Mouse (Mus musculus) liver, embryonic 12.5 days (tissue): Measurements from ENCODE around the gene Smarcd3. TPM values are rescaled to one million over a fixed set of nuclear protein-coding genes. Genes with fewer than 3 reads are reported as not detected.

ENCODE experiments used
- ATAC-seq: fragments of 200-750 bp; cut with Nextera tagmentation; 2 replicates; pipeline ENCODE4 v1.8.0; 2017; ENCODE audit warnings: moderate number of reproducible peaks, mild to moderate bottlenecking, moderate library complexity
- H3K27ac ChIP-seq: fragments of 300-500 bp; sonication (generic); 2 replicates; pipeline ENCODE4 v1.5.1; 2016; ENCODE audit warnings: mild to moderate bottlenecking
- H3K27me3 ChIP-seq: fragments of 300-500 bp; sonication (generic); replicated peaks from 2 replicates; pipeline ENCODE4 v1.6.1; 2016; ENCODE audit warnings: mild to moderate bottlenecking, moderate library complexity
- H3K36me3 ChIP-seq: fragments of 300-500 bp; sonication (generic); 2 replicates; pipeline ENCODE4 v1.6.1; 2016; ENCODE audit warnings: mild to moderate bottlenecking, moderate library complexity
- H3K4me1 ChIP-seq: fragments of 300-500 bp; sonication (generic); 2 replicates; pipeline ENCODE4 v1.6.1; 2016
- H3K4me2 ChIP-seq: fragments of 300-500 bp; sonication (generic); 2 replicates; pipeline ENCODE4 v1.6.1; 2016; ENCODE audit warnings: mild to moderate bottlenecking, moderate library complexity
- H3K4me3 ChIP-seq: fragments of 300-500 bp; sonication (generic); 2 replicates; pipeline ENCODE4 v1.5.1; 2016; ENCODE audit warnings: mild to moderate bottlenecking, moderate library complexity
- H3K9ac ChIP-seq: fragments of 300-500 bp; sonication (generic); 2 replicates; pipeline ENCODE4 v1.6.1; 2016; ENCODE audit warnings: mild to moderate bottlenecking, moderate library complexity
- H3K9me3 ChIP-seq: fragments of 300-500 bp; sonication (generic); replicated peaks from 2 replicates; pipeline ENCODE4 v1.6.1; 2016; ENCODE audit warnings: mild to moderate bottlenecking, moderate library complexity
- whole genome bisulfite sequencing: fragments of 180-500 bp; shearing (Covaris S2); methylation state at CpG from one replicate; pipeline ENCODE4 v1.1.7; 2016; ENCODE audit not compliant: insufficient replicate concordance; 5-methylcytosine and 5-hydroxymethylcytosine counted together
- polyA plus RNA-seq: library from polyadenylated mRNA; unstranded; fragments of >200 nt; fragmentation: Nextera tagmentation; extraction: Ambion mirVana; gene quantifications from 2 replicates; pipeline ENCODE4 v1.2.1, GENCODE M21; 2016

Smarcd3 gene
- polyA plus RNA-seq, 1 experiment from 2014 or later: 5.8 TPM

DNA sequence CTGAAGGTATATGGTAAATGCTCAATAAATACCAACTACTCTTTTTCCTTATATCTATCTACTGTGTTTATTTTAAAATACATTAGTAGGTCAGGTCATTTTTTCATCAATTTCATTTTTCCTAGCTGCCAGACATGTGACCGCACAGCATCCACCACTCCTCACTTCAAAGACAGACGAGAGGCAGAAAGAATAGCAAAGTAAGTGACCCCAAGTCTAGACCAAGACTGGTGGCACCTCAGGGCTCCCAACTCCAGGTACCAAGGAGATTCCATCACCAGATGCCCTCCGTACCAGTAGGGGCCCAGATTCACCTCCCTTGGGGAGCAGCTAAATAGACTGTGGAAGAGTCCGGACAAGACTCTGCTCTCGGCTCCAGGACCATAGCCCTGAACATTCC, 29.9 kb downstream of the Smarcd3 start:
- Histone ChIP-seq H3K36me3 (peaks cover 20% of the 10 kb centered on the region), H3K4me1 (peaks cover 43% of the 10 kb centered on the region), H3K27ac (no peak overlapping the region), H3K9me3 (no peaks in the 10 kb centered on the region), H3K27me3 (peaks cover 75% of the 10 kb centered on the region), H3K9ac (no peak overlapping the region), H3K4me3 (no peak overlapping the region), H3K4me2 (no peak overlapping the region)
- no peak for ATAC-seq
- 77% methylated on average over 5 of the region's 5 CpGs for WGBS

DNA sequence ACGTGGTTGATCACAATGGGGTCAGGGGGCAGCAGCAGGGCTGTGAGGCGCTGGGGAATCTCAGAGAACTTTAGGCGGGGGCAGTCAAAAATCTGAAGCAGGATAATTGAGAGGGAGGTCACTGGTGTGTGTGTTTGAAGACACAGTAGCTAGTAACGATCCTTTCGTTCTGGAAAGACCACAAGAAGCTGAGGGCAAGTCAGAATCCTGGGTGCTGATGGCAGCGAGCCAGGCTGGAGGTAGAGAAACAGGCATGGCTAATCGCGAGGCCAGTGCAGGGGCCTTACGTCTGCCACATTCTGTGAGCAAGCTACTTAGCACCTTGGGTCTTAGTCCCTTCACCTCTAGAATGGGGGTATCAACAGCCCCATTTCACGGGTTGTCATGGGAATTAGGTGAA, 30.3 kb downstream of the Smarcd3 start:
- Histone ChIP-seq H3K36me3 (peaks cover 24% of the 10 kb centered on the region), H3K4me1 (peaks cover 42% of the 10 kb centered on the region), H3K9ac (no peak overlapping the region), H3K27me3 (peaks cover 70% of the 10 kb centered on the region), H3K27ac (no peak overlapping the region), H3K4me2 (no peak overlapping the region), H3K9me3 (no peaks in the 10 kb centered on the region), H3K4me3 (no peak overlapping the region)
- WGBS: 68% methylated on average over 10 of the region's 10 CpGs
- ATAC-seq: no peak

DNA sequence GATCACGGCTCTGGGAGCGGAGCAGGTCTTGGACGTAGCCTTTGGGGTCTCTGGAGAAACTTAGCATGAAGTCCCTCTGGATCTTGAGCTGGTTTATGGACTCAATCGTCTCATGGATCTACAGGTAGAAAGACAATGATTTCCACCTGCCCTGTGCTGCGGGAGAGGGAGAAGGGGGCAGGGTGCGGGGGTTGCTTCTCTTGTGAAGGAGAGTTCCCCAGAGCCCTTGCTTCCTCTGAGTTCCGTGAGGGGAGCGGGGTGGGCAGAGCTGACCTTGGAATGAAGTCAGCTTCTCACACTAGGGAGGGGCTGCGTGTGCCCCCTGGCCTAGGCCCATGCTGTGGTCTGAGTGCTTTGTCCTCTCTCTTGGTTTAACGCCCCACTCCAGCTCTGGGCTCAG, 31.0 kb downstream of the Smarcd3 start:
- 66% methylated on average over 10 of the region's 10 CpGs for WGBS
- Histone ChIP-seq H3K4me1 (peaks cover 42% of the 10 kb centered on the region), H3K9ac (no peak overlapping the region), H3K4me3 (no peak overlapping the region), H3K9me3 (no peaks in the 10 kb centered on the region), H3K27me3 (peaks cover 63% of the 10 kb centered on the region), H3K4me2 (no peak overlapping the region), H3K36me3 (peaks cover 31% of the 10 kb centered on the region), H3K27ac (no peak overlapping the region)
- no peak for ATAC-seq

DNA sequence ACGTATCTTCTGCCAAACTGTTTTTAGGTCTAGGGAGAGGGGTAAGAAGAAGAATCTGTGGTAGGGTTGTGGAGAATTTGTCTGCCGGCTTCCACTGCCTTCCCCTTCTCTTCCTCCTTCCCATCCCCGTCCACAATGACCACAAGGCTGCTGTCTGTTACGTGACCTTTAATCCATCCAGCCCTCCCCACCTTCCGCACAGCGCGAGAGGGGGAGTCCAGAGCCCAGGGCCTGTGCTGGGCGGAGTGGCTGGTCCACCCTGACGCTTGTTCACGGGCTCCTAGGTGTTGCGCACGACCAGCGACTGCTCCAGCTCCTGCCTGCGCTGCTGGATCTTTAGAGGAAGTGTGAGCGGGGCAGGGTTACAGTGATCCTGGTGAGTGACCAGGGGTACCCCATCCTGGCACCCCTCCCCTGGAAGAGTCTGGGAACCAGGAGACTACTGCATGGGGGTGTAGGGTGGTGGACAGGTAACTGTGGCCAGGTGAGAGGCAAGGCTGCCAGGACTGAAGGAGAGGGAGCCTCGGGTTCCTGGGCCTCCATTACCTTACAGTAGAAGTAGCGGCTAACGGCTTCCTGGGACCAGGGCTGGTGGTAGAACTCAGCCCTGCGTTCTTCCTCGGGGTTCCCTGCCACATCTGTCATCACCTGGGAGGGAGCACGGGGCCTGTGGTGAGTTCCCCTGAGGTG, 31.6 kb downstream of the Smarcd3 start:
- Histone ChIP-seq H3K4me2 (peak overlapping the region; percentile 53; the same call in 1 of the 2 replicates), H3K27me3 (peaks cover 57% of the 10 kb centered on the region), H3K36me3 (peaks cover 36% of the 10 kb centered on the region), H3K9me3 (no peaks in the 10 kb centered on the region), H3K27ac (no peak overlapping the region), H3K9ac (no peak overlapping the region), H3K4me3 (no peak overlapping the region), H3K4me1 (peaks cover 43% of the 10 kb centered on the region)
- 0 out of 2 replicates have a peak, but pooled peaks have one; percentile 27 for ATAC-seq
- WGBS: 34% methylated on average over 21 of the region's 21 CpGs

DNA sequence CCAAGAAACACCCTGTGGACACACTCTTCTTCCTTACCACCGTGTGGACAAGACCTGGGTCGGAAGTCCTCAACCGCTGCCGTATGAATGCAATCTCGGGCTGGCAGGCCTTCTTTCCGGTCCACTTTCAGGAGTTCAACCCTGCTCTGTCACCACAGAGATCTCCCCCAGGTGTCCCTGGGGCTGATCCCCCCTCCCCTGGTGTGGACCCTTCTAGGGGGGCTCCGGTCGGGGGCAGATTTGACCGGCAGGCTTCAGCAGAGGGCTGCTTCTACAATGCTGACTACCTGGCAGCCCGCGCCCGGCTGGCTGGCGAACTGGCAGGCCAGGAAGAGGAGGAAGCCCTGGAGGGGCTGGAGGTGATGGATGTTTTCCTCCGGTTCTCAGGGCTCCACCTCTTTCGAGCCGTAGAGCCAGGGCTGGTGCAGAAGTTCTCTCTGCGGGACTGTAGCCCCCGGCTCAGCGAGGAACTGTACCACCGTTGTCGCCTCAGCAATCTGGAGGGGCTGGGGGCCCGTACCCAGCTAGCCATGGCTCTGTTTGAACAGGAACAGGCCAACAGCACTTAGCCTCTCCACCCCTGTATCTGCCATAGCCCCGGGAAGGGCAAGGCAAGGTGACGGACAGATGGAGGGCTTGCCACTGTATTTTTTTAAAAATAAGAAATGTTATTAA, 32.3 kb downstream of the Smarcd3 start:
- Histone ChIP-seq H3K4me3 (peak overlapping the region; percentile 20), H3K27ac (no peak overlapping the region), H3K9ac (peak overlapping the region; percentile 40; the same call in 1 of the 2 replicates), H3K27me3 (peaks cover 53% of the 10 kb centered on the region), H3K4me1 (peaks cover 44% of the 10 kb centered on the region), H3K9me3 (no peaks in the 10 kb centered on the region), H3K36me3 (peaks cover 36% of the 10 kb centered on the region), H3K4me2 (peak overlapping the region; percentile 53)
- ATAC-seq: no peak
- WGBS: 27% methylated on average over 24 of the region's 24 CpGs

DNA sequence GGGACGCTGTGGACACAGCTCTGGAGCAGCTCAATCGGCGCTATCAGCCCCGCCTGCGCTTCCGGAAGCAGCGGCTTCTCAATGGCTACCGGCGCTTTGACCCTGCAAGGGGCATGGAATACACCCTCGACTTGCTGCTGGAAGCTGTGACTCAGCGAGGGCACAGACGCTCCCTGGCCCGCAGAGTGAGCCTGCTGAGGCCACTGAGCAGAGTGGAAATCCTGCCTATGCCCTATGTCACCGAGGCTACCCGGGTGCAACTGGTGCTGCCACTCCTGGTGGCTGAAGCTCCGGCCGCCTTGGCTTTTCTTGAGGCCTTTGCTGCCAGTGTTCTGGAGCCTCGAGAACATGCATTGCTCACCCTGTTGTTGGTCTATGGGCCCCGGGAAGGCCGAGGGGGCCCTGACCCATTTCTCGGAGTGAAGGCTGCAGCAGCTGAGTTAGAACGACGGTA, 32.9 kb downstream of the Smarcd3 start:
- Histone ChIP-seq H3K27ac (no peak overlapping the region), H3K36me3 (peaks cover 36% of the 10 kb centered on the region), H3K9me3 (no peaks in the 10 kb centered on the region), H3K9ac (peak overlapping the region; percentile 40), H3K4me3 (peak overlapping the region; percentile 20), H3K4me1 (peaks cover 44% of the 10 kb centered on the region), H3K4me2 (peak overlapping the region; percentile 53), H3K27me3 (peaks cover 47% of the 10 kb centered on the region)
- WGBS: 17% methylated on average over 23 of the region's 23 CpGs
- ATAC-seq: peak; percentile 10; the same call in 1 of the 2 replicates

DNA sequence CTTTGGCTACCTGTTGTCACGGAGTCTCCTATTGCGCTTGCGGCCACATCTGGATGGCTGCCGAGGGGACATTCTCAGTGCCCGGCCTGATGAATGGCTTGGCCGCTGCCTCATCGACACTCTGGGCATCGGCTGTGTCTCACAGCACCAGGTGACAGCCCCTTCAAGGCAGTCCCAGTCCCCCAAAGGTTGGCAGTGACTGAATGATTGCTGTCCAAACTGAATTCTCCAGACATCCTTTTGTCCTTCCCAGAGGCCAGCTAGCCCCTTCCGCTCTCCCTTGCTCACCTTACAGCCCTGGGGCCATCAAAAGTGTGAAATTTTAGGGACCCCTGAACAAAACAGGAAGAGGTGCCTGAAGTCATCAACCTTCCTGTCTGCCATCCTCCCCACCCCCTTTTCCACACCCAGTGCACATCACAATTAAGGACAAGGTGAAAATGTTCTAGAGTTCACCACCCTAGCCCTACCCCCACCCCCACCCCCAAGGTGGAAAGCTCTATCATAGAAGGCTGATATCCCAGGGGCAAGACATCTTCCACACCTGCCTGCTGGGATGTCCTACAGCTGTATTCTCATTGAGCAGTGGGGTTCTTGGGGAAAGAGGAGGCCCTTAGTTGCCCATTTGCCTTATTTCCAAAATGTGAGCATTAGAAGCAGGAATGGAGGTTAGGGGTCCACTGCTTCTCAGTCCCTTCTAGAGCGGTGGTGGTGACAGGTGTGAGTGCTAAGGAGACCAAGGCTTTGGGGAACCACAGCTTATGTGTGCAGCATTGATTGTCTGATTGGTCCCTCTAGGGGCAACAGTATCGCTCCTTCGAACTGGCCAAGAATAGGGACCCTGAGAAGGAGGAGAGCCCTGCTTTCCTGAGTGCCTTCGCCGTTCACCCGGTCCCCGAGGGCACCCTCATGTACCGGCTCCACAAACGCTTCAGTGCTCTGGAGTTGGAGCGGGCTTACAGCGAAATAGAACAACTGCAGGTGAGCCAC, 34.4 kb downstream of the Smarcd3 start:
- Histone ChIP-seq H3K27ac (no peak overlapping the region), H3K9me3 (no peaks in the 10 kb centered on the region), H3K27me3 (peaks cover 32% of the 10 kb centered on the region), H3K4me1 (peaks cover 52% of the 10 kb centered on the region), H3K36me3 (peaks cover 34% of the 10 kb centered on the region), H3K9ac (no peak overlapping the region), H3K4me3 (no peak overlapping the region), H3K4me2 (no peak overlapping the region)
- ATAC-seq: no peak
- WGBS: 91% methylated on average over 20 of the region's 20 CpGs

DNA sequence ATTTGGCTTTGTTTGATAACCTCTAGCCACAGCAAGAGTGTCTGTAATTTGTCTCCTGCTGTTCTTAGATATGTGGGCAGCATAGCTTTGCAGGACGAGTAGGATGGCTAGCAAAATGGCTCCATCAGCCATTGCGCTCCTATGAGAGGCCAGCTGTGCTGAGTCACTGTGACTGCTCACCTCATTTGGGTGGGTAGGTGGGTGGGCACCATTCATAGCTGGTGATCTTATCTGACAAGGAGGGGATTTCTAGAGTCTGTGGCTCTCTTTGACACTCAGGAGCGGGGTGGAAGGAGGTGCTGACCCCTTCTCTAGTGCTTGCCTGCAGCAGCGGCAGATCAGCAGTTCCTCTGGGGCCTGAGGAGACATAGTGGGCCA, 37.0 kb downstream of the Smarcd3 start:
- ATAC-seq: peak; percentile 63
- H3K36me3 ChIP-seq: peaks cover 33% of the 10 kb centered on the region
- WGBS: 11% methylated on average over 4 of the region's 4 CpGs

DNA sequence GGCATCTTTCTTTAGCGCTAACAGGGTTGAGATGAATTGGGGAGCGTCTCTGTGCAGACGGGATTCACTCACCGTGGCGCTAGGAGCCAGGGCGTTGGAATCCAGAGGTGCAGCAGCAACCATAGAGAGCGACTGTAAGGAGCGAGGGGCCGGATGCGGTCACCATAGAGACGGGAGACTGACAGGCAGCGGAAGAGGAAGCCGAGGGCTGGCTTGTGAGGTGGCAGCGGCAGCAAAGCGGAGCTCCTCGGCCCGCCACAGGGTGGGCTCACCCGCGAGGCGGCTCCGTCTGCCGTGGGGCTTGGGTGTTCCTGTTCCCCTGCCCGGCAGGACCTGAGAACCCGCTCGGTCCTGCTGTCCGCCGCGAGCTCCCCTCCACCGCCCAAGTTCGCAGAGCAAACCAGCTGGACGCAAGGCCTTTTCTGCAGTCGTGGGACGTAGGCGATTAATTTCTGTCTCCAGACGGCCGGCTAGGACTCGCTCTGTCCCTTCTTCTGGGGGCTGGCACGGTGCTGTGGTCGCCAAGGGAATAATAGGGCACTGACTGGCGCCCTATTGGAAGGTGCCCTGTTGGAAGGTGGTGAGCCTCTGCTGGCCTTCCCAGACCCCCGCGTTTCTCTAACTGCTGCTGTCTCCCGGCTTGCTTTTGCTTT, 37.5 kb downstream of the Smarcd3 start, which contains the start of gene Chpf2:
TSS of gene Chpf2 (plus strand) at position 195 of the 653 bp plus-strand sequence.
- H3K4me3 ChIP-seq: peak within 1 kb of the TSS; percentile 83
- H3K27ac ChIP-seq: peak within 1 kb of the TSS; percentile 78
- 1% methylated on average over 43 of the region's 43 CpGs for WGBS
- no peaks in the 10 kb centered on the region for H3K9me3 ChIP-seq
- H3K4me1 ChIP-seq: peaks cover 39% of the 10 kb centered on the region
- peaks cover 6% of the 10 kb centered on the region for H3K27me3 ChIP-seq
- H3K36me3 ChIP-seq: peaks cover 30% of the 10 kb centered on the region
- ATAC-seq: peak; percentile 85
- H3K9ac ChIP-seq: peak within 1 kb of the TSS; percentile 84
- peak within 1 kb of the TSS; percentile 80 for H3K4me2 ChIP-seq

More for the DNA sequence above, 37.0 kb downstream of the Smarcd3 start:
- Histone ChIP-seq H3K9ac (peak overlapping the region; percentile 84), H3K27ac (peak overlapping the region; percentile 78), H3K4me3 (peak overlapping the region; percentile 83), H3K27me3 (peaks cover 11% of the 10 kb centered on the region), H3K9me3 (no peaks in the 10 kb centered on the region), H3K4me2 (peak overlapping the region; percentile 80), H3K4me1 (peaks cover 44% of the 10 kb centered on the region)

DNA sequence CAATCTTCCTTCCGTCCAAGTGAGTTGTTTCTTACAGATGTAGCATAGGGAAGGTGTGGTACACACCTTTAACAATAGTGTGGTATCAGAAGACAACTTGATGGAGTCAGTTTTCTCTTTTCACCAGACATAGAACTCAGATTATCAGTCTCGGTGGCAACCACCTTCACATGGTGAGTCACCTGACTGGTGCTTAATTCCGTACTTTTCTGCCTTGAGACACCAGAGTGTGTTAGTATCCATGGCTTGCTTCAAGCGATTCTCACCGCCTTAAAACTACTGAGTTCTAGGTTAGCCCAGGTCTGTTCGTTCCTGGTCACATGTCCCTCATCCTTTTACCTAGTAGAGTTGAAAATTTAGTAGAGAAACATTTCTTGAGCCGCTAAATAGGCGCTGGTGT, 38.1 kb downstream of the Smarcd3 start:
- H3K4me3 ChIP-seq: peak overlapping the region; percentile 83
- WGBS: 11% methylated on average over 8 of the region's 8 CpGs
- no peaks in the 10 kb centered on the region for H3K9me3 ChIP-seq
- H3K4me2 ChIP-seq: peak overlapping the region; percentile 80
- H3K4me1 ChIP-seq: peaks cover 33% of the 10 kb centered on the region
- no peaks in the 10 kb centered on the region for H3K27me3 ChIP-seq
- H3K36me3 ChIP-seq: peaks cover 26% of the 10 kb centered on the region
- peak; percentile 26; the same call in 1 of the 2 replicates for ATAC-seq
- H3K9ac ChIP-seq: peak overlapping the region; percentile 84
- H3K27ac ChIP-seq: 0 out of 2 replicates have a peak overlapping the region, but pooled peaks have one; percentile 12
